Mouse (Mus musculus): ENCODE measurements around the gene Fxyd2. TPM values are rescaled to one million over a fixed set of nuclear protein-coding genes. Genes with fewer than 3 reads are reported as not detected.
A peak's percentile ranks its signal among the peaks of the same experiment; 100 is the strongest.

Gene Fxyd2
- polyA plus RNA-seq, 1 experiment: 220 TPM

GRCm38 (mm10) chr9:45410193-45410592, 10.7 kb downstream of the Fxyd2 start:
- Histone ChIP-seq H3K27ac (ENCODE audit: control insufficient read depth, insufficient read depth, low read length) (no peak overlapping the region), H3K27me3 (ENCODE audit: control insufficient read depth, insufficient read depth, low read length) (no peaks in the 10 kb centered on the region), H3K4me1 (replicated peaks; ENCODE audit: control insufficient read depth, insufficient read depth, low read length) (peaks cover 4% of the 10 kb centered on the region; the same call in 1 of the 2 replicates), H3K36me3 (ENCODE audit: control insufficient read depth, insufficient read depth, low read length) (no peaks in the 10 kb centered on the region), H3K4me3 (ENCODE audit: control insufficient read depth, insufficient read depth, low read length) (no peak overlapping the region)
- WGBS: 76% methylated on average over 5 of the region's 5 CpGs
- no peak for DNase-seq
- TF ChIP-seq POLR2A (IDR thresholded peaks at IDR 0.05; ENCODE audit: control insufficient read depth, extremely low read depth, insufficient read depth, low read length, poor library complexity) (no peak), CTCF (IDR thresholded peaks at IDR 0.05; ENCODE audit: borderline replicate concordance, control insufficient read depth, extremely low read depth, insufficient read depth, low read length, poor library complexity) (no peak)

DNA sequence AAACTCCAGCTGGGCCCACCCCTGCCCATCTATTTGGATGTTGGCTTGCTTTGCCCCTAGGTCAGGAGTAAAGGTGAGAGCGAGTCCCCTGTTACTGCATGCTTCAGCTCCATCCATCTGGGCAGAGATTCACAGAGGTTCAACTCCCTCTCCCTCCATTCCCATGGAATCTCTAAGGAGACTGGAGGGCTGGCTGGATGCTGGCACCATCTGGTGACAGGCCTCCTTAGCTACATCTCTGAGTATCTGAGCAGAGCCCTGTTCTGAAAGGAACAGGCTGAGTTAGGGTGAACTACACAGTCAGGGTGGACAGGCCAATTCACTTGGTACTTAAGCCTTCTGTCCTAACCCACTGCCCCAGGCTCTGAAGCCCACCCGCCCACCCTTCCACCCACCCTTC, 11.1 kb downstream of the Fxyd2 start:
- H3K27me3 ChIP-seq (ENCODE audit: control insufficient read depth, insufficient read depth, low read length): no peaks in the 10 kb centered on the region
- WGBS: 96% methylated on average over 2 of the region's 2 CpGs
- H3K36me3 ChIP-seq (ENCODE audit: control insufficient read depth, insufficient read depth, low read length): no peaks in the 10 kb centered on the region
- H3K4me3 ChIP-seq (ENCODE audit: control insufficient read depth, insufficient read depth, low read length): no peak overlapping the region
- peaks cover 4% of the 10 kb centered on the region; the same call in 1 of the 2 replicates for H3K4me1 ChIP-seq (replicated peaks; ENCODE audit: control insufficient read depth, insufficient read depth, low read length)
- TF ChIP-seq POLR2A (IDR thresholded peaks at IDR 0.05; ENCODE audit: control insufficient read depth, extremely low read depth, insufficient read depth, low read length, poor library complexity) (no peak), CTCF (IDR thresholded peaks at IDR 0.05; ENCODE audit: borderline replicate concordance, control insufficient read depth, extremely low read depth, insufficient read depth, low read length, poor library complexity) (no peak)
- DNase-seq: no peak
- H3K27ac ChIP-seq (ENCODE audit: control insufficient read depth, insufficient read depth, low read length): no peak overlapping the region

DNA sequence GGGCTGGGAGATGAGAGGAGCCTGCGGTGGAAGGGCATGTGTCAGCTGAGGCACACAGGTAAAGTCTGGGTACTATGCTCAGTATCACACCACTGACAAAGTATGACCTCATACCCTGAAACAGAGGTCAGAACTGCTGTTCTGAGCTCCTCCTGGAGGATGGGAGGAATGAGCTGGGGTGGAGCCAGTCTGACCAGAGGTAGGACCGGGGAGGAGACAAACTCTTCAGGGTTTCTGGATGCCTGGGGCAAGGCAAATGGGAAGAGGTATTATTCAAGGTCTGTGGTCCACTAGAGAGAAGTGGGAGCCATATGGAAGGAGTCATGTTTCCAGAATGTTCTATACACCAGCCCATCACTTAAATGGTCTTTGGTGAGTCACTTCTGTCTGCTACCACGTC, 11.6 kb downstream of the Fxyd2 start:
- Histone ChIP-seq H3K4me3 (ENCODE audit: control insufficient read depth, insufficient read depth, low read length) (no peak overlapping the region), H3K4me1 (replicated peaks; ENCODE audit: control insufficient read depth, insufficient read depth, low read length) (peaks cover 4% of the 10 kb centered on the region; the same call in 1 of the 2 replicates), H3K36me3 (ENCODE audit: control insufficient read depth, insufficient read depth, low read length) (no peaks in the 10 kb centered on the region), H3K27ac (ENCODE audit: control insufficient read depth, insufficient read depth, low read length) (no peak overlapping the region), H3K27me3 (ENCODE audit: control insufficient read depth, insufficient read depth, low read length) (no peaks in the 10 kb centered on the region)
- 90% methylated on average over 3 of the region's 3 CpGs for WGBS
- TF ChIP-seq POLR2A (IDR thresholded peaks at IDR 0.05; ENCODE audit: control insufficient read depth, extremely low read depth, insufficient read depth, low read length, poor library complexity): no peak
- TF ChIP-seq CTCF (IDR thresholded peaks at IDR 0.05; ENCODE audit: borderline replicate concordance, control insufficient read depth, extremely low read depth, insufficient read depth, low read length, poor library complexity): no peak
- DNase-seq: no peak

- H3K4me3 ChIP-seq (ENCODE audit: control insufficient read depth, insufficient read depth, low read length): no peak overlapping the region
- H3K4me1 ChIP-seq (replicated peaks; ENCODE audit: control insufficient read depth, insufficient read depth, low read length): peaks cover 6% of the 10 kb centered on the region
- H3K27ac ChIP-seq (ENCODE audit: control insufficient read depth, insufficient read depth, low read length): no peak overlapping the region
- H3K36me3 ChIP-seq (ENCODE audit: control insufficient read depth, insufficient read depth, low read length): no peaks in the 10 kb centered on the region
- peak; percentile 32 for DNase-seq
- H3K27me3 ChIP-seq (ENCODE audit: control insufficient read depth, insufficient read depth, low read length): no peaks in the 10 kb centered on the region
- TF ChIP-seq POLR2A (IDR thresholded peaks at IDR 0.05; ENCODE audit: control insufficient read depth, extremely low read depth, insufficient read depth, low read length, poor library complexity): no peak
- no peak for TF ChIP-seq CTCF (IDR thresholded peaks at IDR 0.05; ENCODE audit: borderline replicate concordance, control insufficient read depth, extremely low read depth, insufficient read depth, low read length, poor library complexity)
- 10% methylated on average over 7 of the region's 7 CpGs for WGBS
Measured at GRCm38 (mm10) chr9:45411803-45412202, 12.3 kb downstream of the Fxyd2 start.

GRCm38 (mm10) chr9:45412287-45412686, 12.8 kb downstream of the Fxyd2 start:
- peaks cover 9% of the 10 kb centered on the region for H3K4me1 ChIP-seq (replicated peaks; ENCODE audit: control insufficient read depth, insufficient read depth, low read length)
- peak; percentile 84; the same call in 1 of the 2 replicates for TF ChIP-seq CTCF (IDR thresholded peaks at IDR 0.05; ENCODE audit: borderline replicate concordance, control insufficient read depth, extremely low read depth, insufficient read depth, low read length, poor library complexity)
- TF ChIP-seq POLR2A (IDR thresholded peaks at IDR 0.05; ENCODE audit: control insufficient read depth, extremely low read depth, insufficient read depth, low read length, poor library complexity): no peak
- H3K4me3 ChIP-seq (ENCODE audit: control insufficient read depth, insufficient read depth, low read length): no peak overlapping the region
- H3K27me3 ChIP-seq (ENCODE audit: control insufficient read depth, insufficient read depth, low read length): no peaks in the 10 kb centered on the region
- DNase-seq: peak; percentile 92
- WGBS: 8% methylated on average over 10 of the region's 10 CpGs
- no peaks in the 10 kb centered on the region for H3K36me3 ChIP-seq (ENCODE audit: control insufficient read depth, insufficient read depth, low read length)
- no peak overlapping the region for H3K27ac ChIP-seq (ENCODE audit: control insufficient read depth, insufficient read depth, low read length)

DNA sequence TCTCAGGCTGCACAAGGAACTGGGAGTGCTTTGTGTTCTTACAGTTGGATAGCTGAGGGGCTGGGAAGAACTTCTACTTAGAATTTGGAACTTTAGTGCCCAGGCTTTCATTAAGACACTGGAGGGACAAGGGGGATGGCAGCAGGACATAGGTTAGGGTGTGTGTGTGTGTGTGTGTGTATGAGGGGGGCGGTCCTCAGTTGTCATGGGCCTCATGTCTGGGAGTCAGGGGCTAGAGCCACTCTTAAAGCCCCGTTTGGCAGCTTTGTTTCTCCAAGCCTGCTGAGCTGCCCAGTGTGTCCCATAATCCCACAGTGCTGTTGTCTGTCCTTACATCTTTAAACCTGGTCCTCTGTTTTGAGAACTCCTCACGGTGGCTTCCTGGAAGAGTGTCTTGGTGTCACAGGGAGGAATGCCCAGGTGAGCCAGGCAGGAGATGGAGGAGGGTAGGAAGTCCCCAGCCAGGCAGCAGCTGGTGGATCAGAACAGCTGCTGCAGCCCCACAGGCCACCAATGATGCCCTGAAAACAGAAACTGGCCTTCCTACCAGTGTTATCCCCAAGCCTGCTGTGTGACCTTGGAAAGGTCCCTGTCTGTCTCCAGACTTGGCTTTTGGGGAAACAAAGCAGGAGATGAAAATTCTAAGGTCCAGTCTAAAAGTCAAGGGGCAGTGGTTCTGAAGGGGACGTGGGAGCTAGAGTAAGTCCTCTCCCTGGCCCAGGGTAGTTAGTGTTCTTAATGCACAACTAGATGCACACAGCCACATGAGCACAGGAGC, 13.4 kb downstream of the Fxyd2 start:
- no peaks in the 10 kb centered on the region for H3K27me3 ChIP-seq (ENCODE audit: control insufficient read depth, insufficient read depth, low read length)
- 87% methylated on average over 4 of the region's 4 CpGs for WGBS
- H3K27ac ChIP-seq (ENCODE audit: control insufficient read depth, insufficient read depth, low read length): no peak overlapping the region
- no peak for DNase-seq
- H3K4me1 ChIP-seq (replicated peaks; ENCODE audit: control insufficient read depth, insufficient read depth, low read length): peaks cover 9% of the 10 kb centered on the region
- no peak overlapping the region for H3K4me3 ChIP-seq (ENCODE audit: control insufficient read depth, insufficient read depth, low read length)
- H3K36me3 ChIP-seq (ENCODE audit: control insufficient read depth, insufficient read depth, low read length): no peaks in the 10 kb centered on the region
- TF ChIP-seq POLR2A (IDR thresholded peaks at IDR 0.05; ENCODE audit: control insufficient read depth, extremely low read depth, insufficient read depth, low read length, poor library complexity) (no peak), CTCF (IDR thresholded peaks at IDR 0.05; ENCODE audit: borderline replicate concordance, control insufficient read depth, extremely low read depth, insufficient read depth, low read length, poor library complexity) (no peak)
